Mouse (Mus musculus) midbrain, embryonic 11.5 days (tissue): ENCODE data around the gene A930033H14Rik. TPM values are rescaled to one million over a fixed set of nuclear protein-coding genes. Genes with fewer than 3 reads are reported as not detected.

Source experiments
- ATAC-seq: fragments of 200-750 bp; cut with Nextera tagmentation; 2 replicates; pipeline ENCODE4 v1.8.0; 2017; ENCODE audit warnings: moderate TSS enrichment, moderate library complexity; ENCODE audit not compliant: low FRiP score
- DNase-seq: peaks from one replicate; pipeline ENCODE4 v3.0.0; 2015; ENCODE audit warnings: low spot score; ENCODE audit errors: missing footprints
- H3K27ac ChIP-seq: fragments of 300-500 bp; sonication (generic); 2 replicates; pipeline ENCODE4 v1.5.1; 2014; ENCODE audit warnings: low read depth, low read length
- H3K27me3 ChIP-seq: fragments of 300-500 bp; sonication (generic); 2 replicates; pipeline ENCODE4 v1.6.1; 2014; ENCODE audit warnings: mild to moderate bottlenecking, low read length, moderate library complexity, mixed read lengths; ENCODE audit not compliant: control insufficient read depth, insufficient read depth
- H3K36me3 ChIP-seq: fragments of 300-500 bp; sonication (generic); 2 replicates; pipeline ENCODE4 v1.6.1; 2014; ENCODE audit warnings: mild to moderate bottlenecking, low read length, moderate library complexity, mixed read lengths; ENCODE audit not compliant: control insufficient read depth, insufficient read depth
- H3K4me1 ChIP-seq: fragments of 300-500 bp; sonication (generic); 2 replicates; pipeline ENCODE4 v1.6.1; 2014; ENCODE audit warnings: low read length; ENCODE audit not compliant: control insufficient read depth, insufficient read depth
- H3K4me2 ChIP-seq: fragments of 300-500 bp; sonication (generic); 2 replicates; pipeline ENCODE4 v1.6.1; 2014; ENCODE audit warnings: mild to moderate bottlenecking, moderate library complexity
- H3K4me3 ChIP-seq: fragments of 300-500 bp; sonication (generic); 2 replicates; pipeline ENCODE4 v1.5.1; 2014; ENCODE audit warnings: low read depth, low read length
- H3K9ac ChIP-seq: fragments of 300-500 bp; sonication (generic); 2 replicates; pipeline ENCODE4 v1.6.1; 2014; ENCODE audit warnings: low read length
- H3K9me3 ChIP-seq: fragments of 300-500 bp; sonication (generic); 2 replicates; pipeline ENCODE4 v1.6.1; 2016; ENCODE audit warnings: low read length; ENCODE audit not compliant: control insufficient read depth
- WGBS: fragments of 180-500 bp; shearing (Covaris S2); extraction: QIAGEN DNeasy Blood & Tissue Kit; methylation state at CpG from one replicate; pipeline ENCODE4 v1.1.7; 2014; 5-methylcytosine and 5-hydroxymethylcytosine counted together
- polyA plus RNA-seq: library from polyadenylated mRNA; unstranded; fragments of >200 nt; fragmentation: Nextera tagmentation; extraction: Ambion mirVana; gene quantifications from 2 replicates; pipeline ENCODE4 v1.2.1, GENCODE M21; 2014

The A930033H14Rik gene
- polyA plus RNA-seq, 1 experiment from 2014 or later = 0.82 TPM

DNA sequence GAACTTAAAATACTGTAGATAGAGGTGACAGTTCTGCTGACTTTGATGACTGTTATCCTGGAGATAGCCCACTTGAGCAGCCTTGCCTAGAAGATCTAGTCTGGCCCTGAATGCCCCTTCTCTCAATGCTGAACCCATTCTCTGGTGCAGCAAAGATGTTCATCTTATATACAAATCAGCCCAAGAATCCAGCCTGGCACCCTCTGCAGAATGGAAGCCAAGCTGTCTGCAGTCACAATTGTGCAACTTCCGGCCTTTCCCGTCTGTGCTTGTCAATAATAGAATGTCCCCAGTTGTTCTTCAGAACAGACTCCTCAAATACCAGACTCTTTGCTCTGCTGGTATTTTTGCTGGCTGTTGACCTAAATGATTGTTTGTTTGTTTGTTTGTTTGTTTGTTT, 27.6 kb upstream of the A930033H14Rik start:
- Histone ChIP-seq H3K4me3 (no peak overlapping the region), H3K27ac (no peak overlapping the region), H3K4me2 (no peak overlapping the region), H3K4me1 (peaks cover 4% of the 10 kb centered on the region; the same call in 1 of the 2 replicates), H3K27me3 (no peaks in the 10 kb centered on the region), H3K9me3 (no peaks in the 10 kb centered on the region), H3K9ac (no peak overlapping the region), H3K36me3 (no peaks in the 10 kb centered on the region)
- DNase-seq (no peak), ATAC-seq (no peak)
- 89% methylated on average over 2 of the region's 2 CpGs for WGBS

GRCm38 (mm10) chr10:69238311-69238710, 25.4 kb upstream of the A930033H14Rik start:
- no peak overlapping the region for H3K27ac ChIP-seq

GRCm38 (mm10) chr10:69237781-69238180, 24.9 kb upstream of the A930033H14Rik start:
- peaks cover 4% of the 10 kb centered on the region; the same call in 1 of the 2 replicates for H3K4me1 ChIP-seq
- H3K9me3 ChIP-seq = no peaks in the 10 kb centered on the region
- no peak overlapping the region for H3K4me3 ChIP-seq
- WGBS = 94% methylated on average over 9 of the region's 9 CpGs
- no peak overlapping the region for H3K4me2 ChIP-seq
- no peak for ATAC-seq
- no peaks in the 10 kb centered on the region for H3K27me3 ChIP-seq
- no peaks in the 10 kb centered on the region for H3K36me3 ChIP-seq
- no peak overlapping the region for H3K9ac ChIP-seq
- no peak overlapping the region for H3K27ac ChIP-seq
- no peak for DNase-seq

More at GRCm38 (mm10) chr10:69238311-69238710, 25.4 kb upstream of the A930033H14Rik start:
- peak; percentile 63; the same call in 1 of the 2 replicates for ATAC-seq
- H3K36me3 ChIP-seq = no peaks in the 10 kb centered on the region
- H3K4me3 ChIP-seq = no peak overlapping the region
- WGBS = 57% methylated on average over 6 of the region's 6 CpGs
- H3K9me3 ChIP-seq = no peaks in the 10 kb centered on the region
- no peaks in the 10 kb centered on the region for H3K27me3 ChIP-seq
- no peak overlapping the region for H3K4me2 ChIP-seq
- DNase-seq = no peak
- H3K9ac ChIP-seq = no peak overlapping the region
- peaks cover 4% of the 10 kb centered on the region; the same call in 1 of the 2 replicates for H3K4me1 ChIP-seq

DNA sequence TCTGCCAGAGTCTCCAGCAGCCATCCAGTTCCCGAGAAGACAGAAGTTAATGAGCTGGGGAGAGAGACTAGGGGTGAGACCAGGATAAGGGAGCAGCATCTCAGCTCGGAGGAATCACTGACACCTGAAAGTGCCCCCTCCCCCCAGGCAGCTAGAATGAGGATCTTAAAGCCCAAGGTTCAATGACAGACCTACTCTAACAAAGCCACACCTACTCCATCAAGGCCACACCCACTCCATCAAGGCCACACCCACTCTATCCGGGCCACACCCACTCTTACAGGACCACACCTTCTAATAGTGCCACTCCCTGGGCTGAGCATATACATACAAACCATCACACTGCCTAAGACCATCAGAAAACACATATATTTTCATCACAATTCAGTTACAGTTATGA, 24.3 kb upstream of the A930033H14Rik start:
- no peaks in the 10 kb centered on the region for H3K9me3 ChIP-seq
- no peak overlapping the region for H3K4me2 ChIP-seq
- H3K4me3 ChIP-seq = no peak overlapping the region
- ATAC-seq = no peak
- H3K36me3 ChIP-seq = no peaks in the 10 kb centered on the region
- H3K27ac ChIP-seq = no peak overlapping the region
- 86% methylated on average over 3 of the region's 3 CpGs for WGBS
- no peak overlapping the region for H3K9ac ChIP-seq
- H3K27me3 ChIP-seq = no peaks in the 10 kb centered on the region
- DNase-seq = no peak
- peaks cover 4% of the 10 kb centered on the region; the same call in 1 of the 2 replicates for H3K4me1 ChIP-seq

GRCm38 (mm10) chr10:69225951-69226350, 13.1 kb upstream of the A930033H14Rik start:
- H3K27me3 ChIP-seq = no peaks in the 10 kb centered on the region
- H3K4me1 ChIP-seq = no peaks in the 10 kb centered on the region
- H3K4me3 ChIP-seq = no peak overlapping the region
- H3K4me2 ChIP-seq = no peak overlapping the region
- no peak overlapping the region for H3K9ac ChIP-seq
- H3K36me3 ChIP-seq = no peaks in the 10 kb centered on the region
- 92% methylated on average over 8 of the region's 8 CpGs for WGBS
- no peak for ATAC-seq
- no peak for DNase-seq
- H3K9me3 ChIP-seq = no peaks in the 10 kb centered on the region
- H3K27ac ChIP-seq = no peak overlapping the region

- no peaks in the 10 kb centered on the region for H3K36me3 ChIP-seq
- H3K4me1 ChIP-seq = no peaks in the 10 kb centered on the region
- no peaks in the 10 kb centered on the region for H3K27me3 ChIP-seq
- ATAC-seq (no peak), DNase-seq (no peak)
- no peak overlapping the region for H3K27ac ChIP-seq
- H3K9ac ChIP-seq = no peak overlapping the region
- H3K9me3 ChIP-seq = no peaks in the 10 kb centered on the region
- H3K4me2 ChIP-seq = no peak overlapping the region
- WGBS = 92% methylated on average over 5 of the region's 5 CpGs
- no peak overlapping the region for H3K4me3 ChIP-seq
Observed at GRCm38 (mm10) chr10:69225471-69225870, 12.6 kb upstream of the A930033H14Rik start.

DNA sequence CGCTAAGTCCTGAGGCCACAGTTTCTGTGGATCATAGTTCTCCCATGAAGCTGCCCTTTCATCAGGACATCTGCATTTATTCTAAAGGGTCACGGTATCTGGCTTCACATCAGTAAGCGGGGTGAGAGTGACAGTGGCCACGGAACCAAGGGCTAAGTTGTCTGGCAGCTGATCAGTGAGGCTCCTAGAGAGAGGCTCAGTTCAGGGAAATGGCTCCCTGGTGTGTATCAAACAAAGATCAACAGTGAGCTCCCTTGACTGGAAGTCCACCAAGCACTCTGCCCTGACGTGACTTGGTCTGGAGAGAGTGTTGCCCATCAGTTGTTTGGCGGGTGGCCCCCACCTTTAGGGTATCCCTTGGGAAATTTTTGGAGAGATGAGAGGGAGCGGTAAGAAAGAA, 11.4 kb upstream of the A930033H14Rik start:
- 70% methylated on average over 7 of the region's 7 CpGs for WGBS
- Histone ChIP-seq H3K4me2 (no peak overlapping the region), H3K27ac (no peak overlapping the region), H3K9ac (no peak overlapping the region), H3K27me3 (no peaks in the 10 kb centered on the region), H3K4me3 (no peak overlapping the region), H3K9me3 (no peaks in the 10 kb centered on the region), H3K36me3 (no peaks in the 10 kb centered on the region), H3K4me1 (no peaks in the 10 kb centered on the region)
- ATAC-seq (no peak), DNase-seq (no peak)

- H3K27me3 ChIP-seq = no peaks in the 10 kb centered on the region
- no peaks in the 10 kb centered on the region for H3K4me1 ChIP-seq
- H3K9me3 ChIP-seq = no peaks in the 10 kb centered on the region
- H3K4me2 ChIP-seq = no peak overlapping the region
- DNase-seq (no peak), ATAC-seq (no peak)
- H3K27ac ChIP-seq = no peak overlapping the region
- no peaks in the 10 kb centered on the region for H3K36me3 ChIP-seq
- H3K4me3 ChIP-seq = no peak overlapping the region
- H3K9ac ChIP-seq = no peak overlapping the region
- WGBS = 95% methylated on average over 4 of the region's 4 CpGs
Observed at GRCm38 (mm10) chr10:69223232-69223631, 10.3 kb upstream of the A930033H14Rik start.

GRCm38 (mm10) chr10:69221955-69222354, 9.1 kb upstream of the A930033H14Rik start:
- DNase-seq = no peak
- Histone ChIP-seq H3K9me3 (no peaks in the 10 kb centered on the region), H3K27me3 (no peaks in the 10 kb centered on the region), H3K36me3 (no peaks in the 10 kb centered on the region), H3K4me3 (no peak overlapping the region), H3K4me1 (no peaks in the 10 kb centered on the region), H3K27ac (no peak overlapping the region), H3K9ac (no peak overlapping the region), H3K4me2 (no peak overlapping the region)
- 86% methylated on average over 3 of the region's 3 CpGs for WGBS
- ATAC-seq = no peak
